Mouse (Mus musculus) left cerebral cortex, adult 9 months (tissue): ENCODE results near the gene Crybb3.
"Not testable (repeated sequence)": the region's sequence is repeated elsewhere in the genome, so short reads cannot be mapped to it uniquely, and the experiment has no call there.

Experiments
- DNase-seq, 2 experiments: peaks; one replicate each; pipeline ENCODE4 v3.0.0; 2022; ENCODE audit warnings: low spot score in 2 of 2

Crybb3 gene

GRCm38 (mm10) chr5:113081439-113081838 lies at the start of gene Crybb3:
TSS of gene Crybb3 (minus strand) at chr5:113081584.
- no peak for DNase-seq

DNA sequence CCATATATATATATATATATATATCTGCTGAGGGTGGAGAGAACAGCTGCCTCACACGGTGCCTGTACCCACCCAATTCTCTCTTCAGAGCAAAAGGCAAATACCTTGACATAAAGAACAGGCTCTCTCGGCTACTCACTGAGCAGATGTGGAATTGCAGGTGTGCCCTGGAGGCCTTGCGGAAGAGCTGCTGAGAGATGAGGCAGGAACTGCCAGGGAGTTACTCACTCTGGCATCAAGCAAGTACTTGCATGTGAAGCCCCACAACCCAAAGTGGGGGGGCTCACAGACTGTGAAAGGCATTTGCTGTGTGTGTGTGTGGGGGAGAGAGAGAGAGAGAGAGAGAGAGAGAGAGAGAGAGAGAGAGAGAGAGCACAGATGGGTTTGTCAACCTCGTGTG lies 47.0 kb upstream of the Crybb3 start:
- DNase-seq, result no peak

DNA sequence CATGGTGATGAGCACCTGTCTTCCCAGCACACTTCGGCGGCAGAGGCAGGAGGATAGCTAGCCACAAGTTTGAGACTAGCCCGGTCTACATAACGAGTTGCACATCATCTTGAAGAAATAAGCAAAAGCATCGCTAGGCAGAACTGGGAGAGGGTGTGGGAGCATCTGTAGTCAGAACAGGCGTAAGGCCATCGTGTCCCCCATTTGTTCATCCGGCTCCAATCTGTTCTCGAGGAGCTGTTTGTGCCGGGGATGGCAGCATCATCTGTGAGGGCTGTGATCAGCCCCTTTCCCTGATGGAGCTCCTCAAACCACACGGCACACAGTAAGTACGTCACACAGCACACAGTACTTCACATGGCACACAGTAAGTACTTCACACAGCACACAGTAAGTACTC lies 45.1 kb upstream of the Crybb3 start:
- DNase-seq, result no peak

DNA sequence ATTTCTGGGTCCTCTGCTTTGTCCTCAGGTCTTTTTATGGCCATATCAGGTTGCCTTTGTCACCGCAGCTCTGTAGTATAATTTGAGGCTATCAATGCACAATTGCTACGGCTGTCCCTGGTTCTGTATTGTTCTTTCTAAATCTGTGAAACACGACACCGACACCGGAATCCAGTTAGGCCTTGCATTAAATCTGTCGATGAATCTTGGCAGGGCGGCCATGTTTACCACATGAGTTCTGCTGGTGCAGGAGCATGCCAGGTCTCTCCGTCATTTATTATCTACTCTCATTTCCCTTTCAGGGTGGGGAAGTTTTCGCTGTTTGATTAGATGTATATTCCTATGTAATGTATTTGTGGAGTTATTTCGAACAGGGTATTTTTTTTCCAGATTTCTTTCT lies 42.3 kb upstream of the Crybb3 start:
- no peak for DNase-seq

GRCm38 (mm10) chr5:113122326-113123054 lies 41.1 kb upstream of the Crybb3 start:
- DNase-seq, result no peak

GRCm38 (mm10) chr5:113121591-113121875 lies 40.1 kb upstream of the Crybb3 start:
- DNase-seq, result no peak

DNA sequence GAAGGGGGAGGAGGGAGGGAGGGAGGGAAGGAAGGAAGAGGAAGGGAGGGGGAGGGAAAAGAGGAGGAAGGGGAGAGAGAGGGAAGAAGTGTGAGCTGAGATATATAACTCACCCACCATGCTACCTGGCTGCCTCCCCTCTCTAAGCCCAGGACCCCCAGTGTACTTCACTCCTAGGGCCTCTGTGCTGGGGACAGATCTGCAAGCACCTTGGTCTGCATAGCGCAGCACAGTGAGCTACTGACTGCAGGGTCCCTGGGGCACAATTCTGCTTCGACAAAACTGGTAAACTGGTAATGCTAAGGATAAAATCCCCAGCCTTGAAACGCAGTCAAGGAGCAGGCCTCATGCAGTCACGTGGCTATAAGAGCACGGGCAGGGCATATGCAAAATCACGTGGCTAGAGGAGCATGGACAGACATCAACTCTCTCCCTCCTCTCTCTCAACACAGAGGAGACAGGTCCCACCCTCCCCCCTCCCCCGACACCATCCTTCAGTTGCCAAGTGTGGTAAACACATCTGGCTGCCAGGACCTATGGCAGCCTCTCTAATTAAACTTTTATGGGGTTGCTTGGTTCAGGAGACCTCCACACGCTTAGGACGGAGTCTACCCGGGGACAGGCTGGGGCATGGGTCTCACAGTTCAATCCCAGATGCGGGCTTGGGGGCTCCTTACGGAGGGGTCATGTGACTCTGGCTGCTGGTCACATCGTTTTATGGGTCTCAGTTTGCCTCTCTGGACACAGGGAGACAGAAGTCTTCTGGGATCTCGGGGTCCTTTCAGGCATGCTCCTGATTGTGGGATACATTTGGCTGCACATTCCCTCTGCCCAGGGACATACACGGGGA lies 39.6 kb upstream of the Crybb3 start:
- DNase-seq, result no peak

GRCm38 (mm10) chr5:113119861-113120465 lies 38.6 kb upstream of the Crybb3 start:
- peak; percentile 66 to 90 for DNase-seq

- DNase-seq, result no peak
These were observed 37.9 kb upstream of the Crybb3 start for GRCm38 (mm10) chr5:113119291-113119690.

GRCm38 (mm10) chr5:113118695-113119094 lies 37.3 kb upstream of the Crybb3 start:
- no peak for DNase-seq

DNA sequence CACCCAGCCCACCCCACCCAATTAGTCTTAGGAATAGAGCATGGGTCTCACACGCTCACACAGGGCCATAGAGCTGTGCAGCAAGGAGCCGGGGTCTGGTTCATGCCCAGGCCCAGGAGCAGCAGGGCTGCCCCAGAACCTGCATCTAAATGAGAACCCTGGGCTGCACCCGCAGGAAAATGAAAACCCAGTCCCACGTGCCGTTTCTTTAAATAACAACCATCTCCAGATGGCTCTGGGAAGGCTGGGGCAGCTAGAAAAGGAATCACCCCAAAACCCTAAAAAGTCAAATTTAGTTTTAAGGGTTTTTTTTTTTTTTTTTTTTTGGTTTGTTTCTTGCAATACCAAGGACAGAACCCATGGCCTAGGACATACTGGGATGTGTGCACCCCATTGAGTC lies 36.0 kb upstream of the Crybb3 start:
- DNase-seq, result no peak

- no peak for DNase-seq
These were observed 34.5 kb upstream of the Crybb3 start for GRCm38 (mm10) chr5:113115896-113116295.

- DNase-seq, result peak; percentile 43 to 68
These were observed 33.2 kb upstream of the Crybb3 start for GRCm38 (mm10) chr5:113114264-113115225.

DNA sequence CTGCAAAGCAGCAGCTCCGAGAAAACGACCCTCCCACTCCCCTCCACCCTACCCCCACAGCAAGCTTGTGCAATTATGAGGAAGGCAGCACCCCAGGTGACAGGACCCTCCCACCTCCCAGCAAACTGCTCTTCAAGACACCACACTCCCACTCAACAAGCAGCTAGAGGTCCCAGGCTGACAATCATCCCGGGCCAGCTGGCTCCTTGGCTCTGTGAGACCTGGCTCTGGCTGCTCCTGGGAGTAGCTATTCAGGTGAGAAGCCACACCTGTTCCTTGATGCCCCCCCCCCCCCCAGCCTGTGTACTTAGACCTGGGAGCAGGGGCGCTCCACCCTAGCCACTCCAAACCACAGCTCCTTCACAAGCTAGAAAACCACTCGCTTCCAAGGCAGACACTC lies 31.7 kb upstream of the Crybb3 start:
- no peak for DNase-seq

- no peak for DNase-seq
These were observed 30.0 kb upstream of the Crybb3 start for GRCm38 (mm10) chr5:113111336-113111735.

- no peak for DNase-seq
These were observed 29.5 kb upstream of the Crybb3 start for GRCm38 (mm10) chr5:113110929-113111328.

- not testable (repeated sequence) for DNase-seq
These were observed 28.3 kb upstream of the Crybb3 start for GRCm38 (mm10) chr5:113109651-113110050.

- no peak for DNase-seq
These were observed 26.9 kb upstream of the Crybb3 start for GRCm38 (mm10) chr5:113108165-113108764.

- DNase-seq, result no peak
These were observed 26.3 kb upstream of the Crybb3 start for GRCm38 (mm10) chr5:113107709-113108108.

DNA sequence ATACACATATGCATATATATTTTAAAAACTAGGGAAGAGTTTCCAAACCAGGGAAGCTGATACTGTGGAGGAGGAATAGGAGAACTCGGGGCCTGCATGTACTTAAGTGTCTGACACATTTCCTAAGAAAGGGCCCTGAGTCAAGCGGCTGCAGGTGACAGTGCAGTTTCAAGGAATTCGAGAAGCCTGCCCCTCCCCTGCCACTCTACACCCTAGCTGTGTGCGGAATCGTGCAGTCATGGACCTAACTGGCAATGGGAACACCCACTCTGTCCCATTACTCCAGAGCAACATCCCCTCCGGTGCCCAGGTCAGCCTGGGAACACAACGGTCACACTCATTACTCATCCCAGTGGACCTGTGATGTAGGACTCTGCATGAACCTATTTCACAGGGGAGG lies 25.2 kb upstream of the Crybb3 start:
- DNase-seq, result no peak

DNA sequence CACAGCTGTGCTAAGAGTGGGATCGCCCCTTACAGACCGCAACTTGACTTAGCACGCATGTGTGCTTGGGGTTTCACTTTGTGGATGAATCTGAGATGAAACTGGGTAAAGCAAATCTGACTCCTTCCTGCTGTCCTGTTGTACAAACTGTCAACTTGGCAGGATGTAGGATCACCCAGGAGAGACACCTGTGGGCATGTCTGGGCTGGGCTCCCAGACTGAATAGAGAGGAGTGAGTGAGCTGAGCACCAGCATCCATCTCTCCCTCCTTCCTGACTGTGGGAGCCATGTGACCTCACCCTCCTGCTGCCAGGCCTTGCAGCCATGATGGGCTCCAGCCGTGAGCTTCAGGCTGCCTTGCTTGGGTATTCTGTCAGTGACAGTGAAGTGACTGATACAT lies 24.1 kb upstream of the Crybb3 start:
- DNase-seq, result no peak
